Mouse (Mus musculus): ENCODE results near the gene Sufu. TPM values are rescaled to one million over a fixed set of nuclear protein-coding genes. Genes with fewer than 3 reads are reported as not detected.

Gene Sufu
- polyA plus RNA-seq, 1 experiment from 2014 or later: 28.0 TPM

GRCm38 (mm10) chr19:46504822-46505417, 108.2 kb downstream of the Sufu start:
- Histone ChIP-seq H3K27me3 (no peaks in the 10 kb centered on the region), H3K4me3 (peak overlapping the region; percentile 96), H3K4me1 (peaks cover 62% of the 10 kb centered on the region), H3K9me3 (replicated peaks) (no peaks in the 10 kb centered on the region), H3K9ac (peak overlapping the region; percentile 100), H3K27ac (peak overlapping the region; percentile 100; the same call in 1 of the 2 replicates), H3K36me3 (ENCODE audit: poor library complexity, severe bottlenecking) (peaks cover 45% of the 10 kb centered on the region), H3K4me2 (peak overlapping the region; percentile 98)
- 60% methylated on average over 9 of the region's 9 CpGs for WGBS
- ATAC-seq: no peak

GRCm38 (mm10) chr19:46505646-46506371, 109.1 kb downstream of the Sufu start:
- Histone ChIP-seq H3K4me2 (peak overlapping the region; percentile 98), H3K36me3 (ENCODE audit: poor library complexity, severe bottlenecking) (peaks cover 52% of the 10 kb centered on the region), H3K9me3 (replicated peaks) (no peaks in the 10 kb centered on the region), H3K4me1 (peaks cover 70% of the 10 kb centered on the region), H3K9ac (peak overlapping the region; percentile 100), H3K4me3 (peak overlapping the region; percentile 96), H3K27me3 (no peaks in the 10 kb centered on the region), H3K27ac (0 out of 2 replicates have a peak overlapping the region, but pooled peaks have one; percentile 93)
- ATAC-seq: no peak
- WGBS: 74% methylated on average over 8 of the region's 8 CpGs

GRCm38 (mm10) chr19:46506372-46506717, 109.6 kb downstream of the Sufu start:
- peak overlapping the region; percentile 98 for H3K4me2 ChIP-seq
- peak overlapping the region; percentile 100 for H3K9ac ChIP-seq
- H3K4me3 ChIP-seq: peak overlapping the region; percentile 96
- H3K27me3 ChIP-seq: no peaks in the 10 kb centered on the region
- ATAC-seq: no peak
- no peaks in the 10 kb centered on the region for H3K9me3 ChIP-seq (replicated peaks)
- peaks cover 75% of the 10 kb centered on the region for H3K4me1 ChIP-seq
- H3K27ac ChIP-seq: peak overlapping the region; percentile 93
- WGBS: 34% methylated on average over 3 of the region's 3 CpGs
- peaks cover 55% of the 10 kb centered on the region for H3K36me3 ChIP-seq (ENCODE audit: poor library complexity, severe bottlenecking)

- 5% methylated on average over 8 of the region's 8 CpGs for WGBS
Observed at GRCm38 (mm10) chr19:46507181-46507581, 110.5 kb downstream of the Sufu start.

GRCm38 (mm10) chr19:46507806-46508205, 111.1 kb downstream of the Sufu start:
- H3K27ac ChIP-seq: peak overlapping the region; percentile 93
- WGBS: 76% methylated on average over 1 of the region's 1 CpGs
- no peak for ATAC-seq
- H3K36me3 ChIP-seq (ENCODE audit: poor library complexity, severe bottlenecking): peaks cover 70% of the 10 kb centered on the region
- peak overlapping the region; percentile 98 for H3K4me2 ChIP-seq
- peak overlapping the region; percentile 96 for H3K4me3 ChIP-seq
- H3K4me1 ChIP-seq: peaks cover 76% of the 10 kb centered on the region
- no peaks in the 10 kb centered on the region for H3K9me3 ChIP-seq (replicated peaks)
- H3K27me3 ChIP-seq: no peaks in the 10 kb centered on the region
- peak overlapping the region; percentile 100 for H3K9ac ChIP-seq

More at GRCm38 (mm10) chr19:46507181-46507581, 110.5 kb downstream of the Sufu start:
- H3K4me1 ChIP-seq: peaks cover 76% of the 10 kb centered on the region
- ATAC-seq: peak; percentile 14; the same call in 1 of the 2 replicates
- peak overlapping the region; percentile 98 for H3K4me2 ChIP-seq
- no peaks in the 10 kb centered on the region for H3K9me3 ChIP-seq (replicated peaks)
- no peaks in the 10 kb centered on the region for H3K27me3 ChIP-seq
- peak overlapping the region; percentile 100 for H3K9ac ChIP-seq
- H3K36me3 ChIP-seq (ENCODE audit: poor library complexity, severe bottlenecking): peaks cover 63% of the 10 kb centered on the region
- peak overlapping the region; percentile 93 for H3K27ac ChIP-seq
- peak overlapping the region; percentile 96 for H3K4me3 ChIP-seq

- H3K4me2 ChIP-seq: no peak overlapping the region; the same call in 1 of the 2 replicates
- H3K9me3 ChIP-seq (replicated peaks): no peaks in the 10 kb centered on the region
- no peak for ATAC-seq
- peaks cover 79% of the 10 kb centered on the region for H3K36me3 ChIP-seq (ENCODE audit: poor library complexity, severe bottlenecking)
- WGBS: 86% methylated on average over 3 of the region's 3 CpGs
- no peaks in the 10 kb centered on the region for H3K27me3 ChIP-seq
- peaks cover 74% of the 10 kb centered on the region for H3K4me1 ChIP-seq
- peak overlapping the region; percentile 100; the same call in 1 of the 2 replicates for H3K9ac ChIP-seq
- no peak overlapping the region for H3K4me3 ChIP-seq
- peak overlapping the region; percentile 6; the same call in 1 of the 2 replicates for H3K27ac ChIP-seq
Observed at GRCm38 (mm10) chr19:46508738-46509137, 112.0 kb downstream of the Sufu start.

- peaks cover 84% of the 10 kb centered on the region for H3K36me3 ChIP-seq (ENCODE audit: poor library complexity, severe bottlenecking)
- H3K4me3 ChIP-seq: no peak overlapping the region
- no peak overlapping the region for H3K4me2 ChIP-seq
- H3K9ac ChIP-seq: no peak overlapping the region
- H3K9me3 ChIP-seq (replicated peaks): no peaks in the 10 kb centered on the region
- H3K4me1 ChIP-seq: peaks cover 71% of the 10 kb centered on the region
- no peaks in the 10 kb centered on the region for H3K27me3 ChIP-seq
- no peak for ATAC-seq
- peak overlapping the region; percentile 6; the same call in 1 of the 2 replicates for H3K27ac ChIP-seq
- WGBS: 90% methylated on average over 3 of the region's 3 CpGs
Observed at GRCm38 (mm10) chr19:46509202-46509601, 112.5 kb downstream of the Sufu start.

- Histone ChIP-seq H3K9ac (no peak overlapping the region), H3K36me3 (ENCODE audit: poor library complexity, severe bottlenecking) (peaks cover 89% of the 10 kb centered on the region), H3K27me3 (no peaks in the 10 kb centered on the region), H3K4me2 (0 out of 2 replicates have a peak overlapping the region, but pooled peaks have one; percentile 6), H3K9me3 (replicated peaks) (no peaks in the 10 kb centered on the region), H3K4me1 (peaks cover 65% of the 10 kb centered on the region), H3K27ac (no peak overlapping the region), H3K4me3 (no peak overlapping the region)
- WGBS: 91% methylated on average over 4 of the region's 4 CpGs
- ATAC-seq: no peak
Observed at GRCm38 (mm10) chr19:46509736-46510135, 113.0 kb downstream of the Sufu start.

- 0 out of 2 replicates have a peak overlapping the region, but pooled peaks have one; percentile 6 for H3K4me2 ChIP-seq
- H3K36me3 ChIP-seq (ENCODE audit: poor library complexity, severe bottlenecking): peaks cover 91% of the 10 kb centered on the region
- H3K27ac ChIP-seq: 0 out of 2 replicates have a peak overlapping the region, but pooled peaks have one; percentile 19
- 90% methylated on average over 5 of the region's 5 CpGs for WGBS
- no peaks in the 10 kb centered on the region for H3K9me3 ChIP-seq (replicated peaks)
- peaks cover 59% of the 10 kb centered on the region for H3K4me1 ChIP-seq
- no peaks in the 10 kb centered on the region for H3K27me3 ChIP-seq
- no peak for ATAC-seq
- no peak overlapping the region for H3K9ac ChIP-seq
- no peak overlapping the region for H3K4me3 ChIP-seq
Observed at GRCm38 (mm10) chr19:46510401-46510800, 113.7 kb downstream of the Sufu start.

GRCm38 (mm10) chr19:46510824-46511223, 114.1 kb downstream of the Sufu start:
- Histone ChIP-seq H3K9me3 (replicated peaks) (no peaks in the 10 kb centered on the region), H3K36me3 (ENCODE audit: poor library complexity, severe bottlenecking) (peaks cover 91% of the 10 kb centered on the region), H3K9ac (no peak overlapping the region), H3K27me3 (no peaks in the 10 kb centered on the region), H3K4me1 (peaks cover 54% of the 10 kb centered on the region), H3K4me2 (no peak overlapping the region), H3K4me3 (no peak overlapping the region), H3K27ac (0 out of 2 replicates have a peak overlapping the region, but pooled peaks have one; percentile 19)
- WGBS: 61% methylated on average over 3 of the region's 3 CpGs
- ATAC-seq: no peak

- Histone ChIP-seq H3K4me1 (peaks cover 50% of the 10 kb centered on the region), H3K36me3 (ENCODE audit: poor library complexity, severe bottlenecking) (peaks cover 89% of the 10 kb centered on the region), H3K27me3 (no peaks in the 10 kb centered on the region), H3K4me3 (no peak overlapping the region), H3K9me3 (replicated peaks) (no peaks in the 10 kb centered on the region), H3K27ac (peak overlapping the region; percentile 19; the same call in 1 of the 2 replicates), H3K9ac (no peak overlapping the region), H3K4me2 (no peak overlapping the region)
- no peak for ATAC-seq
- WGBS: 87% methylated on average over 10 of the region's 10 CpGs
Observed at GRCm38 (mm10) chr19:46511263-46511662, 114.6 kb downstream of the Sufu start.

- WGBS: 85% methylated on average over 11 of the region's 12 CpGs
- Histone ChIP-seq H3K36me3 (ENCODE audit: poor library complexity, severe bottlenecking) (peaks cover 68% of the 10 kb centered on the region), H3K27me3 (no peaks in the 10 kb centered on the region), H3K9ac (no peak overlapping the region), H3K27ac (no peak overlapping the region), H3K4me3 (no peak overlapping the region), H3K4me1 (peaks cover 39% of the 10 kb centered on the region), H3K4me2 (no peak overlapping the region), H3K9me3 (replicated peaks) (no peaks in the 10 kb centered on the region)
- no peak for ATAC-seq
Observed at GRCm38 (mm10) chr19:46514387-46514786, 117.7 kb downstream of the Sufu start.
